Mouse (Mus musculus) liver, embryonic 14.5 days (tissue): ENCODE data around the gene Zfp644.

Experiments used
- CTCF ChIP-seq: IDR thresholded peaks from 2 replicates; pipeline ENCODE4 v1.5.1; 2016; ENCODE audit warnings: antibody characterized with exemption, low read depth, control low read depth
- EP300 ChIP-seq: IDR thresholded peaks from 2 replicates; pipeline ENCODE4 v1.6.1; 2016; ENCODE audit warnings: antibody characterized with exemption, low read depth

DNA sequence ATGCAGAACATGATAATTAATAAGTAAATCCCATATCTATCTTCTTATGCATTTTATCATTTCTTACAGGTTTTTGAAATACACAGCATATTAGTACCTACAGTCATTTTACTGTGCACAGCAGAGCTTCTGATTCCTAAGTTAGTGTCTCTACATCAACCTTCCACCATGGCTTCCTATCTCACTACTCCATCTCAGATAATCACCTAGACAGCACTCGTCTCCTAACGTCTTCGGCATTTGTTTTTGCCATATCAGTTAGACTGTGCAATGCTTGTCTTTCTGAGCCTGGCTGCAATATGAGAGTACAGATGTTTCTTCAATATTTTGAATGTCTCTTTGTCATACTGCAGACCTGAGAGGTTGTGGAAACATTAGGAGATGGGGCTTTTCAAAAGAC lies 9.3 kb upstream of the Zfp644 start:
- no peak for TF ChIP-seq CTCF
- TF ChIP-seq EP300 = no peak
